In genomic region chr10:24754251-24754835, GRCm38 (mm10) we compare ENCODE assay signal across 8 mouse cellular contexts. TPM values are rescaled to one million over a fixed set of nuclear protein-coding genes. Genes with fewer than 3 reads are reported as not detected.
DNase-seq lines count a peak whose midpoint lies in the region; ATAC-seq lines count a peak whose summit lies in the region.

No protein-coding gene starts in this region.

- H3K9ac ChIP-seq in embryonic facial prominence, embryonic 13.5 days: 0 out of 2 replicates have a peak overlapping the region, but pooled peaks have one; percentile 21

- no peaks in the 10 kb centered on the region for H3K27me3 ChIP-seq in embryonic facial prominence, embryonic 13.5 days
- H3K27me3 ChIP-seq in limb, embryonic 10.5 days (ENCODE audit: low read depth, poor library complexity, severe bottlenecking): no peaks in the 10 kb centered on the region

- H3K4me3 ChIP-seq in embryonic facial prominence, embryonic 13.5 days: peak overlapping the region; percentile 33
- H3K4me3 ChIP-seq in limb, embryonic 10.5 days: peak overlapping the region; percentile 39

- no peaks in the 10 kb centered on the region for H3K9me3 ChIP-seq in embryonic facial prominence, embryonic 13.5 days
- H3K9me3 ChIP-seq in limb, embryonic 10.5 days (replicated peaks): no peaks in the 10 kb centered on the region

- peaks cover 13% of the 10 kb centered on the region; the same call in 1 of the 2 replicates for H3K4me1 ChIP-seq in embryonic facial prominence, embryonic 13.5 days
- H3K4me1 ChIP-seq in limb, embryonic 10.5 days: peaks cover 6% of the 10 kb centered on the region; the same call in 1 of the 2 replicates

- no peak for ATAC-seq in embryonic facial prominence, embryonic 13.5 days (ENCODE audit: insufficient number of reproducible peaks, insufficient read depth, low FRiP score, low TSS enrichment, low read depth)
- peak; percentile 35; the same call in 1 of the 2 replicates for ATAC-seq in monocyte, adult 5-6 weeks (replicated peaks; ENCODE audit: insufficient number of reproducible peaks, low FRiP score, low TSS enrichment, poor library complexity, severe bottlenecking)

- no peaks in the 10 kb centered on the region for H3K36me3 ChIP-seq in embryonic facial prominence, embryonic 13.5 days
- H3K36me3 ChIP-seq in limb, embryonic 10.5 days: no peaks in the 10 kb centered on the region

- WGBS in embryonic facial prominence, embryonic 13.5 days: 47% methylated on average over 11 of the region's 11 CpGs
- 49% methylated on average over 11 of the region's 11 CpGs for WGBS in limb, embryonic 10.5 days

- H3K4me2 ChIP-seq in embryonic facial prominence, embryonic 13.5 days: peak overlapping the region; percentile 48

- H3K27ac ChIP-seq in embryonic facial prominence, embryonic 13.5 days: peak overlapping the region; percentile 81; the same call in 1 of the 2 replicates
- no peak overlapping the region; the same call in 1 of the 2 replicates for H3K27ac ChIP-seq in limb, embryonic 10.5 days

- peak; percentile 55 for DNase-seq in retina, postnatal 1 day
- DNase-seq in retina, embryonic 14.5 days (ENCODE audit: low spot score): no peak
- no peak for DNase-seq in limb, embryonic 10.5 days (ENCODE audit: low spot score)
- no peak for DNase-seq in urinary bladder, adult 2 months (ENCODE audit: low spot score)
- DNase-seq in cerebellum, postnatal 10 days: no peak
- no peak for DNase-seq in frontal cortex, postnatal 25 days (ENCODE audit: low spot score in 2 of 2)

RNA-seq across cellular contexts. Expression of gene Enpp1, which starts 42.4 kb away (rescaled TPM):
- 3.2 and 5.1 TPM in 2 replicates for polyA plus RNA-seq in embryonic facial prominence, embryonic 13.5 days (2015; fragmentation: Nextera tagmentation; extraction: Ambion mirVana)
- 0.60 and 1.1 TPM in 2 replicates for polyA plus RNA-seq in limb, embryonic 10.5 days (2016; fragmentation: Nextera tagmentation; extraction: Ambion mirVana)
- total RNA-seq in monocyte, adult 5-6 weeks (2017): 7.9 to 13.7 TPM (median 10.3 TPM) in 3 replicates
- polyA plus RNA-seq in urinary bladder, adult 2 months (2012; rRNA removed): 10.2 and 14.5 TPM in 2 replicates
